Mouse (Mus musculus) kidney, postnatal 25 days (tissue): ENCODE data around the gene Dnajc12.

Experiments
- DNase-seq, 2 experiments: peaks; one replicate each; pipeline ENCODE4 v3.0.0; 2021; ENCODE audit warnings: mixed read lengths in 2 of 2

Gene Dnajc12

DNA sequence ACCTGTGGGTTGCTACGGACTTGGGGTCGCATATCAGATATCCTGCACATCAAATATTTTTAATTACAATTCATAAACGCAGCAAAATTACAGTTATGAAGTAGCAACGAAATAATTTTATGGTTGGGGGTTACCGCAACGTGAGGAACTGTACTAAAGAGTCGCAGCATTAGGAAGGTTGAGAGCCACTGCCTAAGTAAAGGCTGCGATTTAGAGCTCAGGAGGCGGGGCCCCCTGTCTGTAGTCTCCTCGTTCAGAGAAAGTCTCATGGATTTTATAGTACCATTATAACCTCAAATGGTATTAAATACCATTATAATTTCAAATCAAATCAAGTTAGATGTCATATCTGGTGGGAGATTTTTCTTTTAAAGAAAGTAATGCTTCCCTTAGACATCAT, 4.7 kb downstream of the Dnajc12 start:
- DNase-seq, result no peak

DNA sequence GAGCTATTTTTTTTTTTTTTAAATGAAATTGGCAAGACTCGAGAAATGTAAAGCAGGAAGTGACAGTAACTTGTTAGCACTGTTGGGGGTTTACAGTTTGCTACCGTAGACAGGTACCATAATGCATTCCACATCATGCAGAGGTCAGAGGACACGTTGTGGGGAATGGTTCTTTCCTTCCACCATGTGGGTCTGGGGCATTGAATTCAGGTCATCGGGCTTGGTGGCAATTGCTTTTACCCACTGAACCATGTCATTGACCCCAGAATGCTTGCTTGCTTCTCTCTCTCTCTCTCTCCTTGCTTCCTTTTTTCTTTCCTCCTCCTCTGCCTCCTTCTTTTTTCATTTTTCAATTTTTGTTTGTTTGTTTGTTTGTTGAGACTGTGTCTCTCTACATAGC, 6.7 kb downstream of the Dnajc12 start:
- DNase-seq, result peak; percentile 31 to 48

DNA sequence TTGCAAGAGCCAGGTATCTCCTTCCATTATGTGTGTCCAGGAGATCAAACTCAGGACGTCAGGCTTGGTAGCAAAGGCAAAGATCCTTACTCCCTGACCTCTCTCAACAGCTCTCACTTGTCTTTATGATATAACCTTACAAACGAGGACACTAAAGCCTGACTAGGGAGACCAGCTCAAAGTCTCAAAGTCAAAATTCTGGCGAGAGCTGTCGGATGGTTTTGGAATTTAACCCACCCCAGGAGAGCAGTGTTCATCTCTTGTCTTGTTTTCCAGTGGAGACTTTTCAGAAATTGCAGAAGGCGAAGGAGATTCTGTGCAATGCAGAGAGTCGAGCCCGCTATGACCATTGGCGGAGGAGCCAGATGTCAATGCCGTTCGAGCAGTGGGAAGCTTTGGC, 14.7 kb downstream of the Dnajc12 start:
- DNase-seq, result peak; percentile 20 to 57

DNA sequence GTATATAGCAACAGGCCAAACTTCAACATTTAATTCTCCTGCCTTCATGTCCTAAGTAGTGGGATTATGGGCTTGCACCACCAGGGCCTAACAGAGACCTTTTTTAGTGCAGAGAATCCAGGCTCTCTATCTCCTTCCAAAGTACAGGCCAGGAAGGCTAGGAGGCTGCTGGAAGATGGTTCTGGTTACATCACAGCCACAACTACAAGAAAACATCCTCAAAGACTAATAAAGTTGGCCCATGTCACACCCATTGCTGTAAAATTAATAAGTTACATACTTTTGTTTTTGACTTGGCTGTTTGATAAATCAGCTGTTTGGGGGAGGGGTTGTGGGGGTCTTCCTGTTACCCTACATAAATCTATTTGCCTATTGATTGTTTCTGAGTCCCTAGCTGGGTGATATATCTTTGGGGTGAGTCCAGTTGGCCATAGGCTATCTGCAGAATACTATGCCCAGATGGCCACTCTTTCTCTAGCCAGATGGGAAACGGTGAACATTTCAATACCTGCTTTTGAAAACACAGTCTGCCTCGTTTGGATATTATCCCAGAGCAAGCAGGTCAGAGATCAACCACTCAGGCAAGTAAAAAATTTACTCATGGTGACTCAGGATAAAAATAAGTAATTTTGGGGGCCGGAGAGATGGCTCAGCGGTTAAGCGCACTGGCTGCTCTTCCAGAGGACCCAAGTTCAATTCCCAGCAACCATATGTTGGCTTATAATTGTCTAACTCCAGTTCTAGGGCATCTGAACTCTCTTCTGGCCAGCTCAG, 20.7 kb downstream of the Dnajc12 start:
- DNase-seq, result peak in 1 of 2 experiments; percentile 40

DNA sequence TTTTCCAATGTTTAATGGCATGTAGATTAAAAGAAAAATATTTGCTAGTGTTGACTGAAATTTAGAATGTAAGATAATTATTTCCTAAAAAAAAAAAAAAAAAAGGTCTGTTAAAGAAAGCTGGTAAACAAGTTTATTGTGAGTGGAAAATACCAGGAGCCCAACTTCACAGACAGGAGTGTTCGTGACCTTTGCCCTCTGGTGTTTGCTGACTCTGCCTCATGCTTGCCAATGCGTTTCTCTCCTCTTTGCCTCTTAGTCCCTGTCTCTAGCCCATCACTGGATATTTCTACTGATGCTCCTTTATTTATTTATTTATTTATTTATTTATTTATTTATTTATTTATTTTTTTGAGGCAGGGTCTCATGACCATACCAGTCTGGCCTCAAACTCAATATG, 21.4 kb downstream of the Dnajc12 start:
- peak; percentile 81 to 89 for DNase-seq

DNA sequence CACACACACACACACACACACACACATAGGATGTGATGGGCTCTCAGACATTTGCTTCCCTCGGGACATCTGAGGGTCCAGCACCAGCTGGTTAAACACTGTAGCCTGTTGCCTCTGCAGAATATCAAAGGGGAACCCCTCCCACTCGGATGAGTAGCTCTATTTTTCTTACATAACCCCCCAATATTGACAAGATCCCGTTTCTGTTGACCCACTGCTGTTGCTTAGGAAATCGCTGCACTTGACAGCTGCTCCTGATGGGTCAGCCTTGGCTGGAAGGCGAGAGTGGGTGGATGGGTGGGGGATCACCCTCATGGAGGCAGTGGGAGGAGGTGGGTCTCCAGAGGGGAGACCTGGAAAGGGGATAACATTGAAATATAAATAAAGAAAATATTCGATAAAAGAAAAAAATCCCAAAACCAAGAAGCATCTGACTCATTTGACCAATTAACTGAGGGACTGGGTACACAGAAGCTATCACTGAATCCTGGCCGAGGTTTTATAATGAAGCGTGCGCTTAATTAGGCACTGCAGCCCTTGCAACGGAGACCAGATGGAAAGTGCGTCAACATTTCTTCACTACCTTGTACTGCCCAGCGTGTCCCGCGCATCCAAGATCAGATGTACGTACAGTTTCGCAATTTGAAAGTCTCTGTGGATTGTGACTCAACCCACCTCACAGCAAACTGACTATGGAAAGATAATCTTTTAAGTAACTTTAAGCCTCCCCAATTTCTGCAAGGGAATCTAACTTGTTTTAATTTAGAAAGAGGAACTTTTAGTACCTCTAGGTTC, 28.1 kb downstream of the Dnajc12 start:
- DNase-seq, result no peak

DNA sequence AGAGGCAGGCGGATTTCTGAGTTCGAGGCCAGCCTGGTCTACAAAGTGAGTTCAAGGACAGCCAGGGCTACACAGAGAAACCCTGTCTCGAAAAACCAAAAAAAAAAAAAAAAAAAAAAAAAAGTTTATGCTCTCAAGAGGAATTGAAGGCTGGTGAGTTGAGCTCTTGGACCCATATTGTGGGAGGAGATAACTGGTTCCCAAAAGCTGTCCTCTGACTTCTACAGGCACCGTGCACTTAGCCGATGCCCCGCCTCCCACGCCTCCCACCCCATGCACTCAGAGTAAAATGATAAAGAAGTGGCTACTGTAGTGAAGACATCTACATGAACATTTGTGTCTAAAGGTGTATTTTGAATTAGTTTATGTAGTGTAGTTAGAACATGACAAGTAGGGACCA, 29.4 kb downstream of the Dnajc12 start:
- peak in 1 of 2 experiments; percentile 12 for DNase-seq

DNA sequence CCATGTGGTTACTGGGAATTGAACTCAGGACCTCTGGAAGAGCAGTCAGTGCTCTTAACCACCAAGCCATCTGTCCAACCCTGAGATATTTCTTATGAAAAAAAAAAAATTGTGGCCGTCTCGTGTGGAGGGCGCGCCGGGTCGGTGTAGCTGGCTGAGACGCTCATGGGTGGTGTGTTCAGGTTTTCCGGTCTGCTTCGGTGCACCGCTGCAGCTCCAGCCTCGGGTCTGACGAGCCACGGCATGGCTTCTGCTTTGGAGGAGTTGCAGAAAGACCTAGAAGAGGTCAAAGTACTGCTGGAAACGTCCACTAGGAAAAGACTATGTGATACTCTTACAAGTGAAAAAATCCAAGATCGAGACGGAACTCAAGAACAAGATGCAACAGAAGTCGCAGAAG, 30.5 kb downstream of the Dnajc12 start:
- peak in 1 of 2 experiments; percentile 25 for DNase-seq

DNA sequence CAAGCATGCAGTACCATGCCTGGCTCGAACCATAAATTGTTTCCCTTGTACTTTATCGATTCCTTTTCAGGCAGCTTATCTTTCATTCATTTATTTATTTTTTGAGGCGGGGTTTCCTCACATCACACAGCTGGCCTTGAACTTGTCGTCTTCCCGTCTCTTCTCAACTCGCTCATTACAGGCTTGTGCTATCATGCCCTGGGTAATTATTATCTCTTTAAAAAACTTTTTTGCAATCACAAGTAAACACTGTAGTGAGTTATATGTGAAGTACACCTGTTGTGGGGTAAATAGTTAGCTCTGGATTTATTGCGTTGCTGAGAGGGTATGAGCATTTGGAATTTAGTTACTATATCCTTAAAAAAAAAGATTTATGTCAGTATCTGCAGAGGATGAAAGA, 33.0 kb downstream of the Dnajc12 start:
- DNase-seq, result peak in 1 of 2 experiments; percentile 3

DNA sequence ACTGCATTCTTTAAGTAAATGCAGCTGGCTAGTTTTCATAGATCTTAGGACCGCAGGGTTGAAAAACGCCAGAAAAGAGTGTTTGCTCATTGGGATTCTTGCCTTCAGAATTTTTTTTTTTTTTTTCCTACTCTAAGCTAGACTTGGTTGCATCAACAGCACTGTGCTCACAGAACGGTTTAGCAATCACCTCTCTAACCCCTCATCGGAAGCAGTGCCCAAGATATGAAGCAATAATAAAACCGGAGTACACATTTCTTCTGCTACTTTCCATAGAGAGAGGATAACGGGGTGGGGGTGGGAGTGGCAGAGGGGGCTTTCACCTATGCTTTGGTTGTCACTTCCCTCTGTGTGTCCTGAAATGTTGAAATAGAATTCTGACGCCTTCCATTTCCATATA, 33.6 kb downstream of the Dnajc12 start:
- peak in 1 of 2 experiments; percentile 6 for DNase-seq

DNA sequence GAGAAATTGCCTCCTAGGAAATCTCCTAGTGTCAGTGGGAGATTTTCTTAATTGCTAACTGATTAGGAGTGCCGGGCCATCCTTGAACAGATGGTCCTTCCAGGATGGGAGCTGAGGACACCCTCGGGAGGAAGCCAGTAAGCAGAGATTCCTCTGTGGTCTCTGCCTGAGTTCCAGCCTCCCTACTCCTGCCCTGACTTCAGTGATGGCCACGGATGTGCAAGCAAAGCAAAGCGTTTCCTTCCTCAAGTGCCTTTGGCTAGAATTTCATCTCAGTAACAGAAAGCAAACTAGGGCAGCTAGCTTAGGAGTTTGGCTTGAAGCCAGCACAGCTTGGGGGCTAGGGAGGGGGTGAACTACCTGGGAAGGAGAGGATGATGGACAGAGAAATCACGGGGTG, 34.8 kb downstream of the Dnajc12 start:
- peak in 1 of 2 experiments; percentile 20 for DNase-seq

DNA sequence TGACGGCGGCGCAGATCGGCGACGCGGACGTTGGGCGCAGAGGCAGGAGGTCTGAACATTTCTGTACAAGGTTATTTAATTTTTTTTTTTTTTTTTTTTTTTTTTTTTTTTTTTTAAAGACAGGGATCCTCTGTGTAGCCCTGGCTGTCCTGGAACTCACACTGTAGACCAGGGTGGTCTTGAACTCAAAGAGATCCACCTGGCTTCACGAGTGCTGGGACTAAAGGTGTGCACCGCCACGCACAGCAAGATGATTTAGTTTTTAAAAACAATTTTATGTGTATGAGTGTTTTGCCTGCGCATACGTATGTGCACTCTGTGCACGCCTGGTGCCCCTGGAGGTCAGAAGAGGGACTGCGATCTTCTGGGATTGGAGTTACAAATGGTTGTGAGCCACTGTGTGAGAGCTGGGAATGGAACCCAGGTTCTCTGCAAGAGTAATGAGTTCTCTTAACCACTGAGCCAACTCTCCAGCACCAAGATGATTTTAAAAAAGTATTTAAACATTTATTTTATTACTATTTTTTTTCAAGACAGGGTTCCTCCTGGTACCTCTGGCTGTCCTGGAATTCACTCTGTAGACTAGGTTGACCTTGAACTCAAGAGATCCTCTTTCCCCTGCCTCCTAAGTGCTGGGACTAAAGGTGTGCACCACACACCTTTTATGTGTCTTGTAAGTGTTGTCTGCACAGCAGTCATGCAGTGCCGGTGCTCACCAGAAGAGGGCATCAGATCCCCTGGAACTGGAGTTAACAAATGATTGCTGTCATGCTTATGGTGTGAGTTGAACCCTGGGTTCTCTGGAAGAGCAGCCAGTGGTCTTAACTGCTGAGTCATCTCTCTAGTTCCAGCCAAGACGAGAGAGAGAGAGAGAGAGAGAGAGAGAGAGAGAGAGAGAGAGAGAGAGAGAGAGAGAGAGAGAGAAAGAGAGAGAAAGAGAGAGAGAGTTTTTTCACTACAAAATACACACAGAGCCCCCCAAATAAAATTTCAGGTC, 39.8 kb downstream of the Dnajc12 start, which contains the start of gene Gm7075:
Gm7075 (minus strand) TSS at position 51 of the 997 bp plus-strand sequence.
- peak; percentile 60 to 72 for DNase-seq

DNA sequence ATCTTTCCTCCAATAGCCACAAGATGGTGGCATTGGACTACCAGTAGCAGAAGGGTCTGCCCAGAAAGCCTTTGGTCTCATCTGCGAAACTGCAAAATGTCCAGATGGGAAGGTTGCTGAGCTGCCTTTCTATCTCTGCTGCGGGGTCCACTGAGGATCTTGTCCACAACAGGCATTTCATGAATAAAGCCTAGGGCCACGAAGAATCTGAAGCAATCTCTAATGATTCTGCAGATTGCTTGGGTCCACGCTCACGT, 40.4 kb downstream of the Dnajc12 start:
- DNase-seq, result no peak

DNA sequence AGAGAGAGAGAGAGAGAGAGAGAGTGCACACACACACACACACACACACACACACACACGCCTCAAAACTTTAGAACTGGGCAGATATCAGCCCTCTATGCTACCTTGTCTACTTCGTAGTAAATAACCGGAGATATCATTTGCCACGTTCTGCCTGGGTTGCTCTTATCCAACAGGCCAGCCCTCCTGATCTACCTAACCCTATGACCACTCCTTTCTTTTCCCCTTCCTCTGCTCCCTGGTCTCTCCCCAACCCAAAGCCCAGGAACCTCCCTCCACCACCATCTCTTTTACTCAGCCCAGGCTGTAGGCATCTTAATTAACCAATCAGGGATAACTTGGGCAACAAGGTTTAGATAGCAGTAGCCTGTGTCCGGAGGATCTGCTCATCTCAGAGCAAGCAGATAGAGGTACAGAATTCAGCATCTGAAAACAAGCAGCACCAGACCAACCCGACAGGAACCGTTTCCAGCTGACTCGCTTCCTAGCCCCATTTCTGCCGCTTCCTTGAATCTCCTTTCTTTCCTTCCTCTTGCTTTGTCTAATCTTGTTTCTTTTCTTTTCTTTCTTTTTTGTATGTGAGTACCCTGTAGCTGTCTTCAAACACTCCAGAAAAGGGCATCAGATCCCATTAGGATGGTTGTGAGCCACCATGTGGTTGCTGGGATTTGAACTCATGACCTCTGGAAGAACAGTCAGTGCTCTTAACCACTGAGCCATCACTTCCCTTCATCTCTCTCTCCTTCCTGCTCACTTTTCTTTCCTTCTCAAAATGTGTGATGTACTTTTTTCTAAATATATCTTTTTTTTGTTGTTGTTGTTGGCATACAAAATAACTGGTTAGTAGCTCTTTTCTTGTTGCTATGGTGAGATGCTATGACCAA, 41.6 kb downstream of the Dnajc12 start:
- peak in 1 of 2 experiments; percentile 16 for DNase-seq

DNA sequence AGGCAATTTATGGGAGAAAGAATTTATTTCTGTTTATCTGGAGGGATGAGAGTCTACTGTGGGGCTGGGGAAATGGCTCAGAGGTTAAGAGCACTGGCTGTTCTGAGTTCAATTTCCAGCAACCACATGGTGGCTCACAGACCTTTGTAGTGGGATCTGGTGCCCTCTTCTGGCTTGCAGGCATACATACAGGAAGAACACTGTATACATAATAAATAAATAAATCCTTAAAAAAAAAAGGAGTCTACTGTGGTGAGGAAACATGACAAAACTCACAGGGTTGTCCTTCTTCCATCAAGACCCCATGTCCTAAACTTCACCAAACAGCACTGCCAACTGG, 42.2 kb downstream of the Dnajc12 start:
- peak; percentile 56 to 57 for DNase-seq

DNA sequence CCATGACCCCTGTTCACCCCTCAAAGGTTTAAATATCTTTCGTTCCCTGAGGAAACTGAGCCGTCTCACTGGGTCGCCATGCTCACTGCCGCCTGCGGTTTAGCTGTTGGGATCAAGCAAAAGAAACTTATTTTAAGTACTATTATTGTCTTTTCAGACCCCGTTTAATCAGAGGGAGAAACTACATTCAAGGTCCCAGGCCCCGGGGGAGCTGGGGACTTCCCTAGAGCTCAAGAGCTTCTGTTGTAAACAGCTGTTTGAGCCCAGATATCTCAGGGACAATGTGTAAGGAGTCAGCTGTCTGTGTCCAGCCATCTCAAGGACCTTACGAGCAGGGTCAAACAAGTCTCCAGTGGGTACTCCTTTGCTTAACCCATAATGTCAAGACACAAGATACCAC, 44.9 kb downstream of the Dnajc12 start:
- peak in 1 of 2 experiments; percentile 26 for DNase-seq

DNA sequence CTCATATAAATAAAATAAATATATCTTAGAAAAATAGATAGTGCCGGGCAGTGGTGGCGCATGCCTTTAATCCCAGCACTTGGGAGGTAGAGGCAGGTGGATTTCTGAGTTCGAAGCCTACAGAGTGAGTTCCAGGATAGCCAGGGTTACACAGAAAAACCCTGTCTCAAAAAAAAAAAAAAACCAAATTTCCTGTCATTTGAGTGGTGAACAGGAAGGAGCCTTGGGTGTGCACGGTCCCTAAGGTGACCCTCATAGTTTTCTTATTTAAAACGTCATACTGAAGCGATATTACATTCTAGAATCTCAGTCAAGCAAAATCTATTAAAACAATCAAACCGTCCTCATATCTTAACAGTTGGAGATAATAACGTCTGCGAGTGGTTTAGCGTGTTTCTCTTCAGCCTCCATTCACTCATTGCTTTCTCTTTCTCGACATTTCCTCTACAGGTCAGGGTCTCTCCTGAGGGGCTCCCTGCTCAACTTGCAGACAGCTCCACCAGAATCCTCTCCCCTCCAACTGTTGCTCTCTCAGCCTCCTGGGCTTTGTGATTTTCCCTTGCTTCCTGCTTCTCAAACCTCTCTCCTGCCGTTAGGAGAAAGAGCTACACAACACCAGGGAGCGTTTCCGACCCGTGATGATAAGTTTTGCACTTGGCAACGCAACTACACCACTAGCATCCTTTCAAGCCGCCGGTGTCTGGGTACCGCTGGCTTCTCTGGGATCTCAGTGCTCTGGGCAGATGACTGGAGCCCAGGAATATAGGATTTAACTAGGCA, 46.2 kb downstream of the Dnajc12 start:
- DNase-seq, result peak; percentile 33 to 47

DNA sequence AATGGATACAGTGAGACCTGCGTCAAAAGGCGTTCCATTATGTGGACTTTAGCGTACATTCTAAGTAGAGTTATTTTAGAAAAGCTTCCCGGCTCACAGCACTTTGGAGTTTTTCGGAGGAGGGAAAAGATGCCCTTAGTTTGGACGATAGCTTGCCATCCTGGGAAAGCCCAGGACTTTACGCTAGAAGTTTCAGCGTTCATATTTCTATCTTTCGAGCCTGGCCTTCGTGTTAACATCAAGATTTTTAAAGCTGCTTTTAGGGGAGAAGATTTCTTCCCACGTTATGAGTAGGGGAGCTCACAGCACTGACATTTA, 46.7 kb downstream of the Dnajc12 start:
- no peak for DNase-seq

DNA sequence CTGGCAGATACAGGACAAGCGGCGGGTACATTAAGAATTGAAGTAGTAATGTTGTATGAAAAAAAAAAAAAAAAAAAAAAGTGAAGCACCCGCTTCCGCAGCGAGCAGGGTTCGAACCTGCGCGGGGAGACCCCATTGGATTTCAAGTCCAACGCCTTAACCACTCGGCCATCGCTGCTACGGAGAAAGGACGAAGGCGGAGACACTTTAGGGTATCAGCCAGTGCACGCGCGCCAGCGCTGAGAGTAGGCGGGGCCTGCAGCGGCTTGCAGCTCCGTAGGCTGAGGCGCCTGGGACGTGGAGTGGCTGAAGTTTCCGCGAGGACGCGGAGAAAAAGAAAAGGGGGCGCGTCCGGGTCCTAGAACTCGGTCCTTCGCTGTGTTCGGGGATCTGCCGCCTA, 47.1 kb downstream of the Dnajc12 start:
- peak; percentile 96 to 98 for DNase-seq

DNA sequence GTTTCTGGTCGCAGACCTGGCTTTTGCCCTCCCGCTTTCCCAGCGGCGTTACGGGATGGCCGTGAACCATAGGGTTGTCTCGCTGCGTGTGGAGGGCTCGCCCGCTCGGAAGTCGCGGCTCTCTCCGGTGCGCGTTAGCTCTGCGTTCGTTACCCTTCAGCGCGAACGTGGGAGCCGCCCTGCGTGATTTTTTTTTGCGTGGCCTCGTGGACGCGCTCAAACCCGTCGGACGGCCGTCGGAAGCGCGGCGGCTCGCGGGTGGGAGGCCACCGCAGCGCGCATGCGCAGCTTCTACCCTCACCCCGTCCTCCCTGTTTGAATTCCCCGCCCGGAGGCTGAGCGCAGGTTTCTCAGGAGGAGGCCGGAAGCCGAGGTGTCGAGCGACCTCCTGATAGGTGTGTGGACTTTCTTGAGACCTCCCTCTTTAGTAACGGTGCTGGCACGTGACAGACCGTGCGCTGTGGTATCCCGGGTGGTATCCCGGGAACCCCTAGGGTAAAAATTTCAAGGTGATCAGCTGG, 47.6 kb downstream of the Dnajc12 start, which contains the start of gene Ctnna3:
Ctnna3 (plus strand) TSS at position 314 of the 521 bp plus-strand sequence.
- DNase-seq, result peak; percentile 92 to 97

DNA sequence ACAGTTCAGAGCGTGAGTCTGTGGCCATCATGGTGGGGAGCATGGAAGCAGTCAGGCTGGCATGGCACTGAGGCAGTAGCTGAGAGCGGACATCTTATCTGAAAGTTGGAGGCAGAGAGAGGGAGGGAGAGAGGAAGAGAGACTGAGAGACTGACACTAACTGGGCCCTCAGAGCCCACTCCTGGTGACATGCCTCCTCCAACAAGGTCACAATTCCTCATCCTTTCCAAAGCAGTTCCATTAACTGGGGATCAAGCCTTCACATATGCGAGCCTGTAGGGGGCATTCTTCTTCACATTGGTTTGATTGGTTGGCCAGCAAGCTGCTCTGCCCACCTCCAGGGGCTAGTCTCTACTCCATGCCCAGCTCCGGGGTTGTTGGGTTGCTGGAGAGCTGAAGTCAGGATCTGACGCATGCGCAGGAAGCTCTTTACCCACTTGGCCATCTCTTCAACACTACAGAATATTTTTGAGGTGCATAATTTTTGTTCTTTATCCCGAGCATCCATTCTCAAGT, 49.0 kb downstream of the Dnajc12 start:
- no peak for DNase-seq
